Mouse (Mus musculus) lung, postnatal 0 days (tissue): ENCODE measurements around the gene Apobec3. TPM values are rescaled to one million over a fixed set of nuclear protein-coding genes. Genes with fewer than 3 reads are reported as not detected.

ENCODE experiments used
- ATAC-seq: fragments of 200-750 bp; cut with Nextera tagmentation; 2 replicates; pipeline ENCODE4 v1.8.0; 2017; ENCODE audit warnings: moderate library complexity
- DNase-seq: peaks from one replicate; pipeline ENCODE4 v3.0.0-alpha.2; 2016; ENCODE audit warnings: low spot score
- H3K27ac ChIP-seq: fragments of 300-500 bp; sonication (generic); 2 replicates; pipeline ENCODE4 v1.5.1; 2014; ENCODE audit warnings: antibody characterized with exemption, mild to moderate bottlenecking, low read length, mixed read lengths
- H3K27me3 ChIP-seq: fragments of 300-500 bp; sonication (generic); replicated peaks from 2 replicates; pipeline ENCODE4 v1.6.1; 2014; ENCODE audit warnings: low read length, mixed read lengths; ENCODE audit not compliant: insufficient read depth
- H3K36me3 ChIP-seq: fragments of 300-500 bp; sonication (generic); 2 replicates; pipeline ENCODE4 v1.6.1; 2014; ENCODE audit warnings: low read length, mixed read lengths; ENCODE audit not compliant: insufficient read depth
- H3K4me1 ChIP-seq: fragments of 300-500 bp; sonication (generic); 2 replicates; pipeline ENCODE4 v1.6.1; 2014; ENCODE audit warnings: antibody characterized with exemption, low read depth, low read length, mixed read lengths; ENCODE audit not compliant: insufficient read depth
- H3K4me2 ChIP-seq: fragments of 300-500 bp; sonication (generic); replicated peaks from 2 replicates; pipeline ENCODE4 v1.6.1; 2014; ENCODE audit warnings: low read depth, mild to moderate bottlenecking, low read length, moderate library complexity, mixed read lengths
- H3K4me3 ChIP-seq: fragments of 300-500 bp; sonication (generic); 2 replicates; pipeline ENCODE4 v1.5.1; 2014; ENCODE audit warnings: low read depth, low read length
- H3K9ac ChIP-seq: fragments of 300-500 bp; sonication (generic); replicated peaks from 2 replicates; pipeline ENCODE4 v1.6.1; 2014; ENCODE audit warnings: low read depth, mild to moderate bottlenecking
- H3K9me3 ChIP-seq: fragments of 300-500 bp; sonication (generic); 2 replicates; pipeline ENCODE4 v1.6.1; 2016; ENCODE audit warnings: low read length, mixed read lengths
- CTCF ChIP-seq: IDR thresholded peaks from 2 replicates; pipeline ENCODE4 v1.5.1; 2016; ENCODE audit warnings: antibody characterized with exemption, mild to moderate bottlenecking
- EP300 ChIP-seq: IDR thresholded peaks from 2 replicates; pipeline ENCODE4 v1.6.1; 2016; ENCODE audit warnings: antibody characterized with exemption, mild to moderate bottlenecking, control low read depth
- WGBS: fragments of 180-500 bp; shearing (Covaris S2); extraction: QIAGEN DNeasy Blood & Tissue Kit; methylation state at CpG from one replicate; pipeline ENCODE4 v1.1.7; 2014; 5-methylcytosine and 5-hydroxymethylcytosine counted together
- polyA plus RNA-seq: library from polyadenylated mRNA; unstranded; fragments of >200 nt; fragmentation: Nextera tagmentation; extraction: Ambion mirVana; gene quantifications from 2 replicates; pipeline ENCODE4 v1.2.1, GENCODE M21; 2015

Gene Apobec3
- polyA plus RNA-seq, 1 experiment from 2014 or later = 24.8 TPM

DNA sequence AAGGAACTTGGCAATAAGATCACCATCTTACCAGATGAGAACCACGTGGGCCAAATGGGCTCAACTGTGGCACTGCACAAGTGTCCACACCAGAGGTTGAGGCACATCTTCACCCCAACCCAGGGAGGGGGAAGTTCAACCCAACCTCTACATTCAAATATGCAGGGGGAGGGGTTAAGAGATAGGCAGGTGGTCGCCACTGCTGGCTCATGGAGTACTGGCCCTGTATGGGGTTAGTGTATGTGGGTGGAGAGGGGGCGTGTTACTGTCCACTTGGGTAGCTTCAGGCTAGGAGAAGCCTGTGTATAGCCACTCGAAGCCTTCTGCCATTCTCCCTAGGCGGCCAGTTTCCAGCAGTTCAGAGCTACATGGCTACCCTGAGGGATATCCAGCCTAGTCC, 24.7 kb downstream of the Apobec3 start:
- no peak for TF ChIP-seq EP300
- TF ChIP-seq CTCF = no peak
- H3K4me2 ChIP-seq = no peak overlapping the region
- no peak overlapping the region for H3K27ac ChIP-seq
- no peaks in the 10 kb centered on the region for H3K9me3 ChIP-seq
- DNase-seq (no peak), ATAC-seq (no peak)
- H3K27me3 ChIP-seq = no peaks in the 10 kb centered on the region
- 65% methylated on average over 5 of the region's 5 CpGs for WGBS
- no peak overlapping the region for H3K4me3 ChIP-seq
- no peaks in the 10 kb centered on the region for H3K36me3 ChIP-seq
- H3K9ac ChIP-seq = no peak overlapping the region
- H3K4me1 ChIP-seq = no peaks in the 10 kb centered on the region

DNA sequence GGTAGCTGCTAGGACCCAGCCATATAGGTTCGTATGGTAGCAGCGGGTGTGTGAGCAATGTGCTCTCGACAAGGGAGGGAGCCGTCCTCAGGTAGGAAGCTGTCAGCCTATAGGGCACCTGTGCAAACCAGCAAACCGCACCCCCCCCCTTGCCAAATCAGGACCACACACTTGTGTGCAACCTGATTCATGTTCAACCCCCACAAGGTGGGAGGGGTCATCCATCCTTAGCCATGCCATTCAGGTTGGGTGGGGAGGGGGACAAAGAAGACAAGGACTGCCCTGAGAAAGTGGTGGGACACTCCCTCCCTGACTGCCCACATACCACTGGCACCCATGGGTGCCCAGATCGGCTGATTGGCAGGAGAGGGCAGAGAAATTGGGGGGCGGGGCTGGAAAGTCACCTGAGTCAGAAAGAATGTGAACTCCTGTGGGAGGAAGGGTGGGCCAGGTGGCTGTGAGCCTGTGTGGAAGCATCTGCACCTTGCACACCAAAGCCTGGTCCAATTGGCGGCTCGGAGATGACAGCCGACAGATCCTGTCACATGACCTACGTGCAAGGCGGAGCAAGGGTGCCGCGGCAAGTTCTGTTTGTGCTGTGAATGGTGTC, 25.8 kb downstream of the Apobec3 start:
- DNase-seq = no peak
- H3K9me3 ChIP-seq = no peaks in the 10 kb centered on the region
- H3K36me3 ChIP-seq = no peaks in the 10 kb centered on the region
- no peaks in the 10 kb centered on the region for H3K27me3 ChIP-seq
- no peak overlapping the region for H3K9ac ChIP-seq
- TF ChIP-seq EP300 = no peak
- TF ChIP-seq CTCF = no peak
- H3K4me3 ChIP-seq = no peak overlapping the region
- WGBS = 83% methylated on average over 14 of the region's 14 CpGs
- no peak overlapping the region for H3K27ac ChIP-seq
- H3K4me2 ChIP-seq = no peak overlapping the region
- ATAC-seq = peak; percentile 37; the same call in 1 of the 2 replicates
- no peaks in the 10 kb centered on the region for H3K4me1 ChIP-seq

DNA sequence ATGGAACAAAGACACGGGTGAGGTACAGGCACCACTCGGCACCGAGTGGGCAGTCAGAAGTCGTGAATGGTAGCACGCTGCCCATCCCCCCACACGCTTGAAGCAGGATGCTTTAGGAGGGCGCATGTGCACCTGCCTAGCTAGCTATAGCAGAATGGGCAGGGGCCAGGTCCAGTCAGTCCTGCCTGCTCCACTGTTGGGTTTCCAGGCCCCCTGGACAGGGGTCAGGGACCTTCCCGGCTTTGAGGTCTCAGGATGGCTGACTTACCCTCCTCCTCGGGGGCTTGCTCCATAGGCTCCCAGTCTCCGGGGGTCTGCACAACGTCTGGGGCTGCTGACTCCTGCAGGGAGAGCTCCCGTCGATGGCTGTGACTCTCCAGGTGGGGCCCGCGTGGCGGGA, 27.0 kb downstream of the Apobec3 start:
- WGBS = 84% methylated on average over 16 of the region's 16 CpGs
- no peak for ATAC-seq

DNA sequence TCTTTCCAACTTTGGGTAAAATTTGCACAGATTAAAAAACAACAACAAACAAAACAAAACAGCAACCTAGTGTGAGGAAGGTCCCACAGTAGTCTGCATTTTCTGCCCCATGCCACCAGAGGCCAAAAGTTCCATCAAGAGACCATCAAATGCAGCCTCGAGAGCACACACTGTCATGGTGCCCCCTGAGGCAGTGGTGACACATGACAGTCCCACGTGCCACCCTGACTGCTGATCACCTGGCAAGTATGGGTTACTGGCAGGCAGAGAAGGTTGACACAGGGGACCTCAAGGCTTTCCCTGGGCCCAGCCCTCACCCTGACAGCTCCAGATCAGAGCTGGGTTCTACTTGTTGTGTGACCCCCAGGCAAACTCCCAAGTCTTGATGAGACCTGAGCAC, 28.3 kb downstream of the Apobec3 start:
- Histone ChIP-seq H3K9me3 (no peaks in the 10 kb centered on the region), H3K36me3 (no peaks in the 10 kb centered on the region), H3K27ac (no peak overlapping the region), H3K4me3 (no peak overlapping the region), H3K4me1 (no peaks in the 10 kb centered on the region), H3K9ac (no peak overlapping the region), H3K27me3 (no peaks in the 10 kb centered on the region), H3K4me2 (no peak overlapping the region)
- no peak for ATAC-seq
- WGBS = 54% methylated on average over 2 of the region's 2 CpGs
- DNase-seq = no peak
- TF ChIP-seq CTCF = peak; percentile 31
- TF ChIP-seq EP300 = no peak

More for the DNA sequence above, 27.0 kb downstream of the Apobec3 start:
- Histone ChIP-seq H3K4me1 (no peaks in the 10 kb centered on the region), H3K9ac (no peak overlapping the region), H3K9me3 (no peaks in the 10 kb centered on the region), H3K4me3 (no peak overlapping the region), H3K4me2 (no peak overlapping the region), H3K27me3 (no peaks in the 10 kb centered on the region), H3K36me3 (no peaks in the 10 kb centered on the region), H3K27ac (no peak overlapping the region)
- TF ChIP-seq EP300 = no peak
- TF ChIP-seq CTCF = no peak
- no peak for DNase-seq

DNA sequence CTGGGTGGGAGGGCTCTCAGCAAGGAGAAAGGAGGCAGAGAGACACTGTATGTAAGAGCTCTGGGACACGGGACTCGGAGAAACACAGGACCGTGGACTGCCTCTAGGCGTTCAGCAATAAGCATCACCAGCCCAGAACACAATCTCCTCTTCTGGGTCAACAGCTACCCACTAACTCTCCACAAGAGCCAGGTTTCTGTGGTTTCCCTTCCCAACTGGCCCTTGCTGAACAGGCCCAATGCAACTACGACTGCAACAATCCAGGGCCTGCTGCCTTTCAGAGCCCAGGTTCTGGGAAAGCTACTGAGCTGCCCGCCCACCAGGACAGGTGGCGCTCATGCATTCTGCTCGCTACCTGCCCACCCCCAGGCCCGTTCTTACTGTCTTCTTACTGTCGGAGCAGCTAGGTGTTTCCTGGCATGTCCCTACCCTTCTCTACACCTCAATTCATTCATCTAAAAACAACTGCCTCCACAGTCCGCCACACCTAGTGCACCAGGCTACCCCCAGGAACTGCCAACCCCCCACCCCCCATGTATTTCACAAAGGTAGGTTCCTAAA, 35.5 kb downstream of the Apobec3 start:
- Histone ChIP-seq H3K4me3 (peak overlapping the region; percentile 43; the same call in 1 of the 2 replicates), H3K36me3 (no peaks in the 10 kb centered on the region), H3K4me2 (peak overlapping the region; percentile 65), H3K27me3 (no peaks in the 10 kb centered on the region; the same call in 1 of the 2 replicates), H3K27ac (peak overlapping the region; percentile 78), H3K9me3 (no peaks in the 10 kb centered on the region), H3K4me1 (peaks cover 4% of the 10 kb centered on the region; the same call in 1 of the 2 replicates), H3K9ac (peak overlapping the region; percentile 34)
- TF ChIP-seq EP300 (no peak), CTCF (0 out of 2 replicates have a peak, but pooled peaks have one; percentile 5)
- ATAC-seq (no peak), DNase-seq (no peak)
- 72% methylated on average over 11 of the region's 11 CpGs for WGBS

DNA sequence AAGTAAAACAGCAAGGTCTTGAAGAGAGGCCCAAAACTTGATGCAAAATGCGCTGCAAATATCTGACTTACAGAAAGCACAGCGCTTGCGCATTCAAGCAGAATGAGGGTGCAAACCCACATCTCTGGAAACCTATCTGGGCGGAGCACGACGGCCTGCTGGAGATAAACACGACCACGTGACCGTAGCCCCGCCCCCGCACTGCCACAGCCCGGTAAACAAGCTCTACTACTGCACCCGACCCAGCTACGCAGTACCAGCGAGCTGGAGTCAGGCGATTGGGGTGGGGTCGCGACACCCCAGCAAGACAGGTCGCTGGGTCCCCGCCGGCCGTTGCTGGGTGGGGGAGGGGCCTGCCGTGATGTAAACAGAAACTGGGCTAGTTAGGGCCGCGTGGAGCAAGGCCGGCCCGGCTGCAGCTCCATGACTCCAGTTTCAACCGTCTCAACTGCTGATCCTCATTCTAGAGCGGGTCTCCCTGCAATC, 36.2 kb downstream of the Apobec3 start:
- H3K4me3 ChIP-seq = peak overlapping the region; percentile 43
- ATAC-seq = peak; percentile 93
- peak overlapping the region; percentile 84 for H3K27ac ChIP-seq
- H3K27me3 ChIP-seq = no peaks in the 10 kb centered on the region; the same call in 1 of the 2 replicates
- H3K9me3 ChIP-seq = no peaks in the 10 kb centered on the region
- TF ChIP-seq EP300 = no peak
- TF ChIP-seq CTCF = no peak
- no peaks in the 10 kb centered on the region for H3K36me3 ChIP-seq
- H3K4me2 ChIP-seq = peak overlapping the region; percentile 65
- peak overlapping the region; percentile 60 for H3K9ac ChIP-seq
- H3K4me1 ChIP-seq = peaks cover 4% of the 10 kb centered on the region; the same call in 1 of the 2 replicates
- DNase-seq = peak; percentile 96
- 1% methylated on average over 29 of the region's 29 CpGs for WGBS
